ENCODE assay signal across 8 mouse cellular contexts in the genomic region with DNA sequence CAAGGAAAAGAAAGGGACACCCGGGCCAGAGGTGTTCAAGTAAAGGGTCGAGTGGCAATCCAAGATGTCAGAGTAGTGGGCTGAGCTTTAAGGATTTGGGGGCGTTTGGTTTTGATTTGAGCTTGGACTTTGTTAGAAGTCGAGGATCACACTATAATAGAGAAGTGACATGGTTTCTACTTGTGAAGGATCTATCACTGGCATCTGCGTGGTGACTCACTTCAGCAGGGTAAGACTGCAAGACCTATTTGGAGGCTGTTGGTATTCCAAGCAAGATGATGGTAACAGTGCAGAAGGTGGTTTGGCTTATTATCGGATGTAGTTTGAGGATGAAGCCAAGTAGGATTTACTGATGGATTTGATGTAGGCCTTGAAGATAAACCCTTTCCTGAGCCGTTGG. TPM values are rescaled to one million over a fixed set of nuclear protein-coding genes. Genes with fewer than 3 reads are reported as not detected.
A peak's percentile ranks its signal among the peaks of the same experiment; 100 is the strongest.
DNase-seq lines count a peak whose midpoint lies in the region; ATAC-seq and TF ChIP-seq lines count a peak whose summit lies in the region.

No protein-coding gene starts in this region.

- H3K36me3 ChIP-seq in neural tube, embryonic 11.5 days (ENCODE audit: control insufficient read depth, insufficient read depth, low read length), result no peaks in the 10 kb centered on the region
- peaks cover 22% of the 10 kb centered on the region for H3K36me3 ChIP-seq in forebrain, embryonic 12.5 days (replicated peaks)
- peaks cover 23% of the 10 kb centered on the region for H3K36me3 ChIP-seq in liver, embryonic 13.5 days
- H3K36me3 ChIP-seq in stomach, postnatal 0 days (ENCODE audit: control insufficient read depth, insufficient read depth, low read length), result no peaks in the 10 kb centered on the region; the same call in 1 of the 2 replicates

- TF ChIP-seq CTCF in stomach, postnatal 0 days (IDR thresholded peaks at IDR 0.05; ENCODE audit: low read depth), result no peak

- WGBS in neural tube, embryonic 11.5 days, result 64% methylated on average over 7 of the region's 7 CpGs
- WGBS in forebrain, embryonic 12.5 days, result 55% methylated on average over 7 of the region's 7 CpGs
- 32% methylated on average over 7 of the region's 7 CpGs for WGBS in liver, embryonic 13.5 days (ENCODE audit: insufficient replicate concordance)
- 36% methylated on average over 7 of the region's 7 CpGs for WGBS in stomach, postnatal 0 days

- H3K4me1 ChIP-seq in neural tube, embryonic 11.5 days (ENCODE audit: control insufficient read depth, insufficient read depth, low read length), result peaks cover 4% of the 10 kb centered on the region
- H3K4me1 ChIP-seq in forebrain, embryonic 12.5 days, result peaks cover 15% of the 10 kb centered on the region
- H3K4me1 ChIP-seq in liver, embryonic 13.5 days (replicated peaks), result peaks cover 24% of the 10 kb centered on the region
- peaks cover 4% of the 10 kb centered on the region; the same call in 1 of the 2 replicates for H3K4me1 ChIP-seq in stomach, postnatal 0 days (replicated peaks; ENCODE audit: control insufficient read depth, insufficient read depth)

- TF ChIP-seq EP300 in stomach, postnatal 0 days (optimal IDR thresholded peaks at IDR 0.05), result no peak

- no peak for DNase-seq in neural tube, embryonic 11.5 days (ENCODE audit: low spot score)
- no peak for DNase-seq in neural tube, embryonic 10.5 days (ENCODE audit: extremely low spot score, low spot score)
- DNase-seq in liver, embryonic 13.5 days, result no peak
- no peak for DNase-seq in stomach, postnatal 0 days (ENCODE audit: low spot score)
- no peak for DNase-seq in testis, postnatal 10 days (ENCODE audit: low spot score)
- no peak for DNase-seq in spleen, adult 12 weeks (ENCODE audit: low spot score)
- no peak for DNase-seq in kidney, postnatal 14 days

- no peak for ATAC-seq in neural tube, embryonic 11.5 days (ENCODE audit: insufficient read depth, low FRiP score, low TSS enrichment)
- no peak for ATAC-seq in forebrain, embryonic 12.5 days (ENCODE audit: low FRiP score)
- no peak for ATAC-seq in liver, embryonic 13.5 days (ENCODE audit: low read depth)
- ATAC-seq in stomach, postnatal 0 days (ENCODE audit: low FRiP score, low TSS enrichment), result no peak

- H3K27me3 ChIP-seq in neural tube, embryonic 11.5 days (ENCODE audit: control insufficient read depth, insufficient read depth, low read length), result no peaks in the 10 kb centered on the region
- peaks cover 9% of the 10 kb centered on the region for H3K27me3 ChIP-seq in forebrain, embryonic 12.5 days
- H3K27me3 ChIP-seq in liver, embryonic 13.5 days, result peaks cover 7% of the 10 kb centered on the region; the same call in 1 of the 2 replicates
- H3K27me3 ChIP-seq in stomach, postnatal 0 days (ENCODE audit: control insufficient read depth, insufficient read depth, low read length), result no peaks in the 10 kb centered on the region

- no peak overlapping the region for H3K9ac ChIP-seq in neural tube, embryonic 11.5 days (ENCODE audit: low read length)
- peak overlapping the region; percentile 85 for H3K9ac ChIP-seq in forebrain, embryonic 12.5 days
- peak overlapping the region; percentile 85 for H3K9ac ChIP-seq in liver, embryonic 13.5 days
- peak overlapping the region; percentile 94 for H3K9ac ChIP-seq in stomach, postnatal 0 days (ENCODE audit: low read length)

- H3K4me3 ChIP-seq in neural tube, embryonic 11.5 days (ENCODE audit: low read depth, low read length), result peak overlapping the region; percentile 84
- H3K4me3 ChIP-seq in forebrain, embryonic 12.5 days (replicated peaks), result peak overlapping the region; percentile 93
- H3K4me3 ChIP-seq in liver, embryonic 13.5 days (replicated peaks), result peak overlapping the region; percentile 81
- peak overlapping the region; percentile 87 for H3K4me3 ChIP-seq in stomach, postnatal 0 days (ENCODE audit: low read depth, low read length)

- H3K4me2 ChIP-seq in neural tube, embryonic 11.5 days (ENCODE audit: low read depth), result peak overlapping the region; percentile 33
- peak overlapping the region; percentile 66 for H3K4me2 ChIP-seq in forebrain, embryonic 12.5 days
- H3K4me2 ChIP-seq in liver, embryonic 13.5 days, result peak overlapping the region; percentile 83
- H3K4me2 ChIP-seq in stomach, postnatal 0 days (replicated peaks; ENCODE audit: low read depth), result peak overlapping the region; percentile 72

- H3K9me3 ChIP-seq in neural tube, embryonic 11.5 days (ENCODE audit: control insufficient read depth, low read length), result no peaks in the 10 kb centered on the region
- H3K9me3 ChIP-seq in forebrain, embryonic 12.5 days, result no peaks in the 10 kb centered on the region
- no peaks in the 10 kb centered on the region for H3K9me3 ChIP-seq in liver, embryonic 13.5 days (replicated peaks)
- no peaks in the 10 kb centered on the region for H3K9me3 ChIP-seq in stomach, postnatal 0 days (ENCODE audit: control insufficient read depth, low read length)

- H3K27ac ChIP-seq in neural tube, embryonic 11.5 days (ENCODE audit: low read depth, low read length), result no peak overlapping the region
- H3K27ac ChIP-seq in forebrain, embryonic 12.5 days, result no peak overlapping the region
- H3K27ac ChIP-seq in liver, embryonic 13.5 days, result no peak overlapping the region
- H3K27ac ChIP-seq in stomach, postnatal 0 days (replicated peaks), result no peak overlapping the region; the same call in 1 of the 2 replicates

RNA-seq across cellular contexts. Expression of a gene that starts 1.1 kb away (rescaled TPM):
- 90.0 and 103 TPM in 2 replicates for polyA plus RNA-seq in neural tube, embryonic 11.5 days (2014; fragmentation: Nextera tagmentation; extraction: Ambion mirVana)
- polyA plus RNA-seq in forebrain, embryonic 12.5 days (2016; fragmentation: Nextera tagmentation; extraction: Ambion mirVana), result 89.5 and 94.3 TPM in 2 replicates
- 69.5 and 75.8 TPM in 2 replicates for polyA plus RNA-seq in liver, embryonic 13.5 days (2015; fragmentation: Nextera tagmentation; extraction: Ambion mirVana)
- polyA plus RNA-seq in stomach, postnatal 0 days (2015; fragmentation: Nextera tagmentation; extraction: Ambion mirVana), result 101 and 107 TPM in 2 replicates

RNA-seq across cellular contexts. Expression of a gene that starts 11.2 kb away (rescaled TPM):
- 0.62 and 0.70 TPM in 2 replicates for polyA plus RNA-seq in neural tube, embryonic 11.5 days (2014; fragmentation: Nextera tagmentation; extraction: Ambion mirVana)
- 0.62 and 1.1 TPM in 2 replicates for polyA plus RNA-seq in forebrain, embryonic 12.5 days (2016; fragmentation: Nextera tagmentation; extraction: Ambion mirVana)
- 0.46 and 0.48 TPM in 2 replicates for polyA plus RNA-seq in liver, embryonic 13.5 days (2015; fragmentation: Nextera tagmentation; extraction: Ambion mirVana)
- polyA plus RNA-seq in stomach, postnatal 0 days (2015; fragmentation: Nextera tagmentation; extraction: Ambion mirVana), result 173 and 196 TPM in 2 replicates

RNA-seq across cellular contexts. Expression of a gene that starts 43.2 kb away (rescaled TPM):
- 0.22 and 0.32 TPM in 2 replicates for polyA plus RNA-seq in neural tube, embryonic 11.5 days (2014; fragmentation: Nextera tagmentation; extraction: Ambion mirVana)
- 0.41 and 0.68 TPM in 2 replicates for polyA plus RNA-seq in forebrain, embryonic 12.5 days (2016; fragmentation: Nextera tagmentation; extraction: Ambion mirVana)
- not detected in 2 replicates for polyA plus RNA-seq in liver, embryonic 13.5 days (2015; fragmentation: Nextera tagmentation; extraction: Ambion mirVana)
- 2.4 and 3.2 TPM in 2 replicates for polyA plus RNA-seq in stomach, postnatal 0 days (2015; fragmentation: Nextera tagmentation; extraction: Ambion mirVana)

RNA-seq across cellular contexts. Expression of a gene that starts 47.5 kb away (rescaled TPM):
- 8.4 and 10.0 TPM in 2 replicates for polyA plus RNA-seq in neural tube, embryonic 11.5 days (2014; fragmentation: Nextera tagmentation; extraction: Ambion mirVana)
- 6.7 and 7.3 TPM in 2 replicates for polyA plus RNA-seq in forebrain, embryonic 12.5 days (2016; fragmentation: Nextera tagmentation; extraction: Ambion mirVana)
- 1.7 and 2.0 TPM in 2 replicates for polyA plus RNA-seq in liver, embryonic 13.5 days (2015; fragmentation: Nextera tagmentation; extraction: Ambion mirVana)
- 4.0 and 4.5 TPM in 2 replicates for polyA plus RNA-seq in stomach, postnatal 0 days (2015; fragmentation: Nextera tagmentation; extraction: Ambion mirVana)

Comparison
In these comparisons a context has a peak if more than half of its experiments do, and no peak if none do; other contexts are left out.
1. H3K4me2 ChIP-seq: peak in every context shown above with its lines; median percentile 83 in liver, embryonic 13.5 days; 72 in stomach, postnatal 0 days; 66 in forebrain, embryonic 12.5 days; 33 in neural tube, embryonic 11.5 days.
2. RNA of a gene that starts 11.2 kb away (polyA plus RNA-seq): 173 to 196 TPM in stomach, postnatal 0 days; 0.62 to 1.1 TPM in forebrain, embryonic 12.5 days, 0.62 to 0.70 TPM in neural tube, embryonic 11.5 days and 0.46 to 0.48 TPM in liver, embryonic 13.5 days; every median in the first group is over 10 times any median in the second.
3. Peak in every context shown above with its lines, with median percentiles within 50 percentile points of each other: H3K4me3 ChIP-seq.